Mouse (Mus musculus) bone marrow macrophage, adult 2 months (primary cell): ENCODE results near the gene C130050O18Rik. TPM values are rescaled to one million over a fixed set of nuclear protein-coding genes. Genes with fewer than 3 reads are reported as not detected.

Experiments used
- H3K27ac ChIP-seq: 2 replicates; pipeline ENCODE4 v1.5.1; 2012; ENCODE audit warnings: low read depth, low read length; ENCODE audit not compliant: insufficient read depth
- H3K4me1 ChIP-seq: 2 replicates; pipeline ENCODE4 v1.6.1; 2012; ENCODE audit warnings: low read length; ENCODE audit not compliant: control insufficient read depth, insufficient read depth
- H3K4me3 ChIP-seq: 2 replicates; pipeline ENCODE4 v1.5.1; 2012; ENCODE audit warnings: mild to moderate bottlenecking, low read length, moderate library complexity; ENCODE audit not compliant: insufficient read depth
- CTCF ChIP-seq: IDR thresholded peaks from 2 replicates; pipeline ENCODE4 v1.5.1; 2012; ENCODE audit warnings: low read depth, mild to moderate bottlenecking, low read length, moderate library complexity
- POLR2A ChIP-seq: IDR thresholded peaks from 2 replicates; pipeline ENCODE4 v1.6.1; 2012; ENCODE audit warnings: mild to moderate bottlenecking, low read depth, low read length, borderline replicate concordance
- polyA plus RNA-seq: library from polyadenylated mRNA; stranded (reverse); fragments of >200 nt; gene quantifications from 2 replicates; pipeline ENCODE4 v1.2.4, GENCODE M21; 2012; ENCODE audit not compliant: missing spikeins, insufficient read depth, insufficient read length

Gene C130050O18Rik
- polyA plus RNA-seq, 1 experiment, result 13.2 TPM

- Histone ChIP-seq H3K27ac (no peak overlapping the region), H3K4me1 (peaks cover 26% of the 10 kb centered on the region), H3K4me3 (no peak overlapping the region)
- TF ChIP-seq CTCF (no peak), POLR2A (no peak)
Observed at GRCm38 (mm10) chr5:139448025-139448424, 42.9 kb downstream of the C130050O18Rik start.

DNA sequence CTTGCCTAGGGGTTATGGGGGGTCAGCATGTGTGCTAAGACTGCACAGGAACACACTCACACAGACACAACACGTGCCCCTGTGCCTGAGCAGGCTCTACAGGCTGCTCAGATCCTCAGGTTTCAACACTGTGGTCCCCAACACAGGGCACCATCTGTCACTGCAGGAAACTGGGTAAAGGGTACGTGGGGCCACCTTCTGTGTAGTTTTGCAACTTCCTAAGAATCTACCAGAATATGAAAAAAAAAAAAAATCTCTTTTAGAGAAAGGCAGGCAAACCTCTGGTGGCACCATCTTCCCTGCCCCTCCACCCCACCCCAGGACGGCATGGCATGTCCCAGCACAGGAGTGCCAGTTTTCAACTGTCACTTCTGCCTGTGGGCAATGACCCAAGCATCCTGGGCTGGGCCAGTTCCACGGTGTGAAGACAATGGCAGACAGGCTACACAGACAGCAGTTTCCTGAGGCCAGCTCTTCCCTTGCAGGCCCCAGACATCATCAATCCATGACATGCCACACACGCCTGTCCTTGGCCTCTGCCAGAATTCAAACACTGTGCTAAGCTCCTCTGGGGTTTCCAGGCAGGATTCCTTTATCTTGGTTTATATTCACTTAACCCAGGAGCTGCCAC, 44.2 kb downstream of the C130050O18Rik start:
- Histone ChIP-seq H3K4me1 (peaks cover 31% of the 10 kb centered on the region), H3K4me3 (no peak overlapping the region), H3K27ac (peak overlapping the region; percentile 55)
- no peak for TF ChIP-seq POLR2A
- TF ChIP-seq CTCF, result no peak

GRCm38 (mm10) chr5:139449926-139450325, 44.8 kb downstream of the C130050O18Rik start:
- Histone ChIP-seq H3K4me3 (no peak overlapping the region), H3K27ac (peak overlapping the region; percentile 51), H3K4me1 (peaks cover 34% of the 10 kb centered on the region)
- TF ChIP-seq POLR2A (no peak), CTCF (no peak)

DNA sequence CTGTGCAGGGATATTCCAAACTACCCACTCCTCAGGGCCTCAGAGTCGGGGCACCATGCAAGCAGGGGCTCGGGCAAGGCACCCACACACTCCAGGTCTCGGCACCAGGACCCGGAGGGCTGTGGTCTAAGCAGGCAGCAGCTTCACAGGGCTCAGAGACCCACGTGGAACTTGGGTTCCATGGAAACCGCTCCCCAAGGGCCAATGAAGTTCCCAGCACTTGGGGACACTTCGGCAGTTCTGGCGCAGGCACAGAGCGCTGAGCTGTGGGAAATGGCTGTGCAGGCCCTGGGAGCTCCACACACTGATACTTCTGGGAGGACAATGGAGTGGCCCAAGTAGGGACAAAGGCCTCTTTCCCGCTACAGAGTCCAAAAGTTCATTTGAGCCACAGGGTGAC, 48.0 kb downstream of the C130050O18Rik start:
- H3K27ac ChIP-seq, result no peak overlapping the region; the same call in 1 of the 2 replicates
- peaks cover 61% of the 10 kb centered on the region for H3K4me1 ChIP-seq
- TF ChIP-seq POLR2A, result no peak
- TF ChIP-seq CTCF, result no peak
- H3K4me3 ChIP-seq, result no peak overlapping the region

GRCm38 (mm10) chr5:139455166-139455565, 50.1 kb downstream of the C130050O18Rik start:
- Histone ChIP-seq H3K27ac (peak overlapping the region; percentile 89; the same call in 1 of the 2 replicates), H3K4me1 (peaks cover 53% of the 10 kb centered on the region), H3K4me3 (no peak overlapping the region)
- TF ChIP-seq CTCF (no peak), POLR2A (no peak)

GRCm38 (mm10) chr5:139457241-139457640, 52.2 kb downstream of the C130050O18Rik start:
- Histone ChIP-seq H3K27ac (peak overlapping the region; percentile 89), H3K4me1 (peaks cover 53% of the 10 kb centered on the region)
- no peak for TF ChIP-seq CTCF
- no peak for TF ChIP-seq POLR2A

DNA sequence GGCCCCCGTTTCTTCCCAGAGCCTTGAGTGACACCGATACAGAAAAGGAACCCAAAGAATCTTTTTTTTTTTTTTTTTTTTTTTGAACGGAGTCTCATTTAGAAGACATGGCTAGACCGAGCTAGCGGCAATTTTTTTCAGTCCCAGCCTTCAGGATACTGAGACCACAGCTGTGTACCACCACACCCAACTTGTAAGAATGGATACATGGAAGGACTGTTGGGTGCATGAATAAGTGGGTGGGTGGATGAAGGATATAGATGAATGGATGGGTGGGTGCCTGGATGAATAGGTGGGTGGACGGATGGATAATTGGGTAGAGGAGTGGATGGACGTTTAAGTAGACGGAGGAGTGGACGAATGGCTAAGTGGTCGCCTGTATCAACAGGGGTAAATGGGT, 54.9 kb downstream of the C130050O18Rik start:
- no peak for TF ChIP-seq POLR2A
- TF ChIP-seq CTCF, result no peak
- peak overlapping the region; percentile 15; the same call in 1 of the 2 replicates for H3K27ac ChIP-seq
- H3K4me3 ChIP-seq, result peak overlapping the region; percentile 84
- H3K4me1 ChIP-seq, result peaks cover 49% of the 10 kb centered on the region

More at GRCm38 (mm10) chr5:139457241-139457640, 52.2 kb downstream of the C130050O18Rik start:
- peak overlapping the region; percentile 0; the same call in 1 of the 2 replicates for H3K4me3 ChIP-seq

DNA sequence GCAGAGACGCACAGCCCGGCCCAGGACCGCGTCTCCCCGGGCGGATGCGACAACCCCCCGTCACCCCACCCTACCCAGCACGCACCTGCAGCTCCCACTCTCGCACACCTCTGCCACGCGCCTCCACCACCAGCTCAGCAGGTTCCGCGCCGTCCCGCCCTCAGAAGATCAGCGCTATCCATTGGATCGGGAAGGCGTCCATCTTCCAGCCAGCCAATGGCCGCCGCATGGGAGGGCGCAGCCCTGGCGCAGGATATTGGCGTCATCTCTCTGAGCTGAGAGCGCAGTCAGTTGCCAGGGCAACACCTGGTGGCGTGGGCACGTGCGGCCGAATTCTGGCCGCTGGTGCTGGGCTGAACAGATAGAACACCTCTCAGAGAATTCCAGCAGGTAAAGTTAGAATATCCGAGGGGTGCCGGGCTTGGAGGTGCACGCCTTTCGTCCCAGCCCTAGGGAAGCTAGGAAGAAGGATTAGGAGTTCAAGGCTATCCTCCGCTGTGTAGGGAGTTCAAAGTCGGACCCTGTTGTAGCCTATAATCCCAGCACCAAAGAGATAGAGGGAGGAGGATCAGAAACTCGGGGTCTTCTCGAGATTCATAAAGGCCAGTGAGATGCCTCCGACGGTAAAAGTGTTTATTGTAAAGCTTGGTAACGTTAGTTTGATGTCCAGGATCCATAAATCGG, 55.4 kb downstream of the C130050O18Rik start, which contains the start of gene 3110082I17Rik:
3110082I17Rik (minus strand) TSS at position 144 of the 684 bp plus-strand sequence.
- TF ChIP-seq CTCF (no peak), POLR2A (no peak)
- peak within 1 kb of the TSS; percentile 84 for H3K4me3 ChIP-seq
- peak within 1 kb of the TSS; percentile 15; the same call in 1 of the 2 replicates for H3K27ac ChIP-seq
- H3K4me1 ChIP-seq, result peaks cover 49% of the 10 kb centered on the region

DNA sequence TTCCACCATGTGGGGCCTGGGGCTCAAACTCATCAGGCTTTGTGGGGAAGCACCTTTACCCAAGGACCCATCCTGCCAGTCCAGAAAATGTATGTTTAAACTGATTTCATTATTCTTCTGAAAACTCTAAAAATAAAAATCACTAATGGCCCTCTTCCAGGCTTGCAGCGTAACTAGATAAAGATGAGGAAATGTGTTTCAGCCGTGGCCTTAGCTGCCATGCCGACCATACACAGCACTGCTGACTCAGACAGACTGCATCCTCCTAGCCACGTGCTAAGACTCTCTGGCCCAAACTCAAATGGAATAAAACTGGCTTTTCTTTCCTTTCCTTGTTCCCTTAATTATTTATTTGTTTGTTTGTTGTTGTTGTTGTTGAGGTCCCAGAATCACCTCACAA, 59.8 kb downstream of the C130050O18Rik start:
- peak overlapping the region; percentile 84 for H3K27ac ChIP-seq
- peaks cover 27% of the 10 kb centered on the region for H3K4me1 ChIP-seq
- H3K4me3 ChIP-seq, result no peak overlapping the region
- TF ChIP-seq POLR2A (no peak), CTCF (no peak)

Other genes with a start within 250 kb of the C130050O18Rik start
- gene Sun1, start 204.6 kb upstream of the C130050O18Rik start, polyA plus RNA-seq, result 21.8 and 25.2 TPM in 2 replicates
- gene Get4, start 153.0 kb upstream of the C130050O18Rik start, polyA plus RNA-seq, result 26.8 and 29.2 TPM in 2 replicates
- gene Adap1, start 79.7 kb upstream of the C130050O18Rik start, polyA plus RNA-seq, result 73.2 and 77.1 TPM in 2 replicates
- gene Cox19, start 53.9 kb upstream of the C130050O18Rik start, polyA plus RNA-seq, result 31.4 and 36.1 TPM in 2 replicates
- not detected in 2 replicates for gene Cyp2w1, start 52.7 kb upstream of the C130050O18Rik start, polyA plus RNA-seq
- 34.5 and 34.7 TPM in 2 replicates for gene Gpr146, start 27.6 kb upstream of the C130050O18Rik start, polyA plus RNA-seq
- not detected in 2 replicates for gene Gper1, start 17.9 kb downstream of the C130050O18Rik start, polyA plus RNA-seq
- 16.4 TPM in 2 replicates for gene 3110082I17Rik, start 55.2 kb downstream of the C130050O18Rik start, polyA plus RNA-seq
- 32.5 and 38.1 TPM in 2 replicates for gene Zfand2a, start 79.3 kb downstream of the C130050O18Rik start, polyA plus RNA-seq
- gene Uncx, start 138.2 kb downstream of the C130050O18Rik start, polyA plus RNA-seq, result not detected in 2 replicates